Mouse (Mus musculus) embryo, embryonic 10.5 days (tissue): ENCODE data around the gene H2-D1.
"Not testable (repeated sequence)": the region's sequence is repeated elsewhere in the genome, so short reads cannot be mapped to it uniquely, and the experiment has no call there.

Experiments used
- DNase-seq: peaks from one replicate; pipeline ENCODE4 v3.0.0-alpha.2; 2015; ENCODE audit warnings: low spot score

Gene H2-D1

DNA sequence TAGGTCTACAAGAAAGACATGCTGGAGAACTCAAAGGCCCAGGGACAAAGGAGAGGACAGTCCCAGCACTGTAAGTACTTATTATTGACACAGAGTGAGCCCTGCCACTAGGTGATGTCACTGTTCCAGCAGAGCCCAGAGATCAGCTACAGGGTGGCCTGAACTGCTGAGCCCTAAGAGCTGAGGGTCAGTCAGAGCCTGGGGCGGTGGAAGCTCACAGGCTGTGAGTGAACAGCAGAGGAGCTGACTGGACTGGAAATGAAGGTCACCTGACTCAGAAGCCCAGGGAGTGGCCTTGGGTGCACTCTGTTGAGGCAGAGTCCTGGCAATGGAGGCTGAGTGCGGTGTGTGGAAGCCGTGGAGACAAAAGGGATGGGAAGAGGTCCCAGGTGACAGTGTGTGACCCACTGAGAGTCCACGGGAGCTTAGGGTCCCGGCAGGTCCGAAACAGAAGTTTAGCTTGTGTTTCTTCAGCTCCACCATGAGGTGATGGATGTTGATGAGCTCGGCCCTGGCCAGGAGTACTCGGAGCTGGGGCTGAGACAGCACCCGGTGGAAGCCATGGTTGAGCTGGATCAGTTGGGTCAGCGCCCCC is 41.3 kb downstream of the H2-D1 start:
- DNase-seq, result no peak

DNA sequence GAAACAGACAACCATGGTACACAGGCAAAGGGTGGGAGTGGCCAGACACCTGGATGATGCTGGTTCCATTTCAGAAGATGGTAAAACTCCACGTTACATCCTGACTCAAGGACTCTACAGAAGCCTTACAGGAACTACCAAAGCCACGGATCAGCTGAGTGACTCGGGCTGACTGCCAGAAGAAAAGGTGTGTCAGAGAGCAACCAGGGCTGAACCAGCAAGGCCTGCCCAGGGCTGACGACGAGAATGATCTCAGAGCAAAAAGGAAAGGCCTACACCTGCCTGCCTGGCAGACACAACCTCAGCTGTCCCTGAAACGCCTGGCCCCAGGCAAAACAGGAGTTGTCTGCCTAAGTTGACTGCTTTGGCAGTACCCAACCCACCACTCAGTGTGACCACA is 41.9 kb downstream of the H2-D1 start:
- no peak for DNase-seq

DNA sequence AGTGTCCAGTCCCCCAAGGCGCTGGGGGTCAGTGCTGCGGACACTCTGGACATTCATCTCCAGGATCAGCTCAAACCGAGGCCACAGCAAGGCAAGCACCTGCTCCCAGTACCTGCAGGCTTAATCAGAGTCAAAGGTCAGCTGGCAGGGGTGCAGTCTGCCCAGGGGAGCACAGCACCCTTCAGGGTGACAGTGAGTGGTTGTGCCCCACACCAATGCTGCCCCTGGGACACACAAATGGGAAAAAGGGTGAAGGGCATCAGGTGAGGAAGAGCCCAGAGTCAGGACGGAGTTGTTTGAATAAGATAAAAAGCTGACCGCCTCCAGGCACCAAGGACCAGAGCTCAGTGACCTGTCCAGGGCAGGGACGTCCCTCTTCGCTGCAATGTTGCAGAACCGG is 42.4 kb downstream of the H2-D1 start:
- not testable (repeated sequence) for DNase-seq
